Mouse (Mus musculus) forelimb bud, embryonic 11.5 days (tissue): ENCODE results near the gene Zfp507.

Experiments used
- DNase-seq: peaks from one replicate; pipeline ENCODE4 v3.0.0-alpha.2; 2012; ENCODE audit warnings: low read depth, low spot score

Zfp507 gene

DNA sequence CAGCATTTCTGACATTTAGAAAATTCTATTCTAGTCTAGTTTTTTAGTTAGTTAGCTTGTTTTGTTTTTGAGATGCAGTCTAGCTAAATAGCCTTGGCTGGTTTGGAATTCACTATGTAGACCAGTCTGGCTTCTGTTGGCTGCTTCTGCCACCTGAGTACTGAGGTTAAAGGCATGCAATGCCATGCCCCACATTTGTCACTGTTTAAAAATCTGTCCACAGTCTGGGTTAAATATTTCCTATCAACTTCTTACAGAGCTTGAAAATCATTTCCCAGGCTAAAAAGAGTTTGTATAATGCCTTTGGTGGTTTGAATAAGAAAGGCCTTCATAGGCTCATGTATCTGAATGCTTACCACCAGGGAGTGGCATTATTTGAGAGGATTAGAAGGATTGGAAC, 63.9 kb downstream of the Zfp507 start:
- DNase-seq: no peak

GRCm38 (mm10) chr7:35733313-35734050, 69.3 kb downstream of the Zfp507 start:
- DNase-seq: no peak

DNA sequence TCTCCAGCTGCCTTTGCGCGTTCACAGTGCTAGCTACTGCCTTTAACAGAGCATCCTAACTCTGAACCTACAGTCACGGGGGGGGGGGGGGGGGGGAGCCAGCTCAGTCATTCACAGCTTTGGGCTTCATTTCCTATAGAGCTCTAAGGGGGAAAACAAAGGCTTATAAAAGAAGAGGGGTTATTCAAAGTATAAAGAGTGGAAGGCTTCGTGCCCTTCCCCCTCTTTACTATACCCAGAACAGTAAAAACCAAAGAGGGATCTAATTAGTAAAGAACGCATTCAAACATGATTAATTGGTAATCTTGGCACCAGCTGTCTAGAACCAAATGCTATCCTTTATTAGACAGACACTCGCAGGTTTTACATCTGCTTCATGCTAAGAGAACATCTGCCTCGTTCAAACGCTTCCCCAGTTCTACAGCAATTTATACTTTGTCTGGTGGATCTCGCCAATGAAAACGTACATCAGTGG, 70.2 kb downstream of the Zfp507 start:
- DNase-seq: no peak

- no peak for DNase-seq
Observed at GRCm38 (mm10) chr7:35729621-35730031, 73.2 kb downstream of the Zfp507 start.

- DNase-seq: no peak
Observed at GRCm38 (mm10) chr7:35728376-35728775, 74.4 kb downstream of the Zfp507 start.

- no peak for DNase-seq
Observed at GRCm38 (mm10) chr7:35723035-35723434, 79.8 kb downstream of the Zfp507 start.
